Mouse (Mus musculus): ENCODE data around the gene Gm6592.
A peak's percentile ranks its signal among the peaks of the same experiment; 100 is the strongest.
"Not testable (repeated sequence)": the region's sequence is repeated elsewhere in the genome, so short reads cannot be mapped to it uniquely, and the experiment has no call there.

Gene Gm6592

GRCm38 (mm10) chrX:8843694-8844093 is at the start of gene Gm6592:
Gene Gm6592, plus strand, starts transcription at chrX:8843994.
- DNase-seq (ENCODE audit: low spot score), result no peak

GRCm38 (mm10) chrX:8803391-8803790 is 40.4 kb upstream of the Gm6592 start, which contains the start of gene Ssxb5:
Gene Ssxb5, plus strand, starts transcription at chrX:8803691.
- DNase-seq (ENCODE audit: low spot score), result not testable (repeated sequence)

- no peak for DNase-seq (ENCODE audit: low spot score)
These were observed 11.8 kb upstream of the Gm6592 start for GRCm38 (mm10) chrX:8832043-8832442.

- no peak for DNase-seq (ENCODE audit: low spot score)
These were observed 8.7 kb downstream of the Gm6592 start for GRCm38 (mm10) chrX:8852486-8852885.

GRCm38 (mm10) chrX:8864331-8864730 is 20.5 kb downstream of the Gm6592 start:
- DNase-seq (ENCODE audit: low spot score), result peak; percentile 16

- DNase-seq (ENCODE audit: low spot score), result not testable (repeated sequence)
These were observed 30.2 kb downstream of the Gm6592 start, which contains the start of gene Gm5751 for GRCm38 (mm10) chrX:8873953-8874352. Gene Gm5751, plus strand, starts transcription at chrX:8874253.

GRCm38 (mm10) chrX:8884336-8884735 is 40.5 kb downstream of the Gm6592 start:
- DNase-seq (ENCODE audit: low spot score), result no peak

- DNase-seq (ENCODE audit: low spot score), result no peak
These were observed 48.2 kb downstream of the Gm6592 start for GRCm38 (mm10) chrX:8891975-8892342.

- DNase-seq (ENCODE audit: low spot score), result peak; percentile 76
These were observed 48.8 kb downstream of the Gm6592 start, which contains the start of gene B630019K06Rik for GRCm38 (mm10) chrX:8892343-8893155. Gene B630019K06Rik, plus strand, starts transcription at chrX:8892382.

- no peak for DNase-seq (ENCODE audit: low spot score)
These were observed 49.4 kb downstream of the Gm6592 start for GRCm38 (mm10) chrX:8893182-8893651.

All from ovary, adult 18-20 months (tissue).